Mouse (Mus musculus) embryonic stem cell, embryonic (primary cell): ENCODE measurements around the gene Tcte1.

Experiments
- CTCF ChIA-PET, 4 experiments: fragments of 300-600 bp in 2 of 4; fragments of 350-600 bp in 2 of 4; sonication (Branson Sonifier 250); formaldehyde crosslinking; loops; one replicate each; lab custom pipeline; 2022; ENCODE audit warnings: inconsistent platforms in 2 of 4; lab: Charles Lee
- POLR2A ChIA-PET, 4 experiments: fragments of 300-600 bp in 2 of 4; fragments of 350-600 bp in 2 of 4; sonication (Branson Sonifier 250); formaldehyde crosslinking; loops; one replicate each; lab custom pipeline; 2022; ENCODE audit warnings: antibody characterized with exemption in 4 of 4, inconsistent platforms in 1 of 4; lab: Charles Lee

The Tcte1 gene

DNA sequence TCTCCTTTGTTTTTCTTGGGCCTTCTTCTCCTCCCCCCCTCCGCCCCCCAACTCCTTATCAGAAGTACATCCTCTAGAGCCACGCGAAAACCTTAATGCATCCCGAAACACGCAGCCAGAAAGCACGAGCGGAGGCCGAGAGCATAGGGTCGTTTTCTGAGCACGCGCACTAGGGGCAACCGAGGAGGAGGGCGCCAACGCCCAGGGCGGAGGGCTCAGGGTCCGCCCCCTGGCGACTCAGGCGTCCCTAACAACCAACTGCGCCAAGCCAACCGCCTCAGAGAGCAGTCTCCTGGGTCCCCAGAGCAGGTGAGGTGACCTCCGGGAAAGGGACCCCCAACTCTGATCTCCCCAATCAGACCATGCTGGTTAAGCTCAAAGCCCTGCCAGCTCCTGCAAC is at the start of gene Tcte1:
TSS of gene Tcte1 (plus strand) at position 172 of the 400 bp plus-strand sequence.
- ChIA-PET POLR2A (interaction anchor here (0.8 to 10.6 kb wide), 30 partner anchors 9 to 129 kb away, joined by 3 to 91 read pairs (median 4); partner anchors contain the start of genes Aars2 (in 3 of the 4), Cdc5l (in 1 of the 4), Hsp90ab1 (in 1 of the 4) and Nfkbie (in 1 of the 4)), CTCF (interaction anchor here (0.5 to 3.4 kb wide), 14 partner anchors 9 to 140 kb away, joined by 3 to 13 read pairs (median 4); partner anchors contain the start of genes Aars2 (in 3 of the 4) and Nfkbie (in 1 of the 4))

DNA sequence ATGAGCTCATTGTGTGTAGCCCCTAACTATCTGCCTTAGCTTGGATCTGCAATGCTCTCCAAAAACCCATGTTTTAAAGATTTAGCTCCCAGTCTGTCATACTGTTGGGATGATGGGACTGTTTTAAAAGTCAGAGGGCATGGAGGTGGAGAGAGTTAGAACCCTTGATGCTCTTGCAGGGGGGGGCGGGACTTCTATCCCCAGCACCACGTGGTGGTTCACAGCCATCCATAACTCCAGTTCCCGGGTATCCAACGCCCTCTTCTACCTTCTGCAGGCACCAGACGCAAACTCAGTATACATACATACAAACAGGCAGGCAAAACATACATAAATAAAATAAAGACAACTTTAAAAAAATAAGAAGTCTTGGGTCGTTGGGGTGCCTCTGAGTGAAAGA is 49.6 kb upstream of the Tcte1 start:
- CTCF ChIA-PET, result interaction anchor here (0.6 to 4.8 kb wide), 13 partner anchors 11 to 190 kb away, joined by 3 to 24 read pairs (median 5); partner anchors contain the start of gene Aars2 (in 1 of the 4)
- POLR2A ChIA-PET, result interaction anchor here in 3 of 4 experiments (0.6 to 13.8 kb wide), 23 partner anchors 10 to 222 kb away, joined by 3 to 195 read pairs (median 6); partner anchors contain the start of genes Cdc5l (in 3 of the 3), Hsp90ab1 (in 3 of the 3), Aars2 (in 2 of the 3) and Slc35b2 (in 1 of the 3)

DNA sequence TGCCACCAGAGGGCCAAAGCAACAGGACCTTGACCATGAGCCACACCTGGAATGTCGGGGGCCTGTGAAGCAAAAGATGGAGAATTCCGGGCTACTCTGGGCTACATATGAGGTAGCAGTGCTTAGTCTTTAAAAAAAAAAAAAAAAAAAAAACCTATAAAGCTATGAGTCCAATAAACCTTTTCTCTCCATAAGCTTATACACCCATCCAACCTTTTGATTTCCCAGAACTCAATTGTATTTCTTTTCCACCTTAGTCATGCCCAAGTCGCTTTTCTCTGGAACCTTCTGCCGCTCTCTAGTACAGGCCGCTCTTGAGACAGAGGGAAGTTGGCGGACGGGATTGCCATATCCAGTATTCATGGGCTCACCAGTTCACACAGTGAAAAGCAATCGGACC is 49.1 kb upstream of the Tcte1 start:
- ChIA-PET CTCF (interaction anchor here (0.6 to 4.8 kb wide), 16 partner anchors 11 to 265 kb away, joined by 3 to 29 read pairs (median 6); partner anchors contain the start of genes Aars2 (in 1 of the 4), Cdc5l (in 1 of the 4) and Tmem151b (in 1 of the 4)), POLR2A (interaction anchor here (0.6 to 13.8 kb wide), 36 partner anchors 12 to 156 kb away, joined by 3 to 195 read pairs (median 6); partner anchors contain the start of genes Aars2 (in 3 of the 4), Cdc5l (in 3 of the 4), Hsp90ab1 (in 3 of the 4) and Tmem151b (in 2 of the 4))

DNA sequence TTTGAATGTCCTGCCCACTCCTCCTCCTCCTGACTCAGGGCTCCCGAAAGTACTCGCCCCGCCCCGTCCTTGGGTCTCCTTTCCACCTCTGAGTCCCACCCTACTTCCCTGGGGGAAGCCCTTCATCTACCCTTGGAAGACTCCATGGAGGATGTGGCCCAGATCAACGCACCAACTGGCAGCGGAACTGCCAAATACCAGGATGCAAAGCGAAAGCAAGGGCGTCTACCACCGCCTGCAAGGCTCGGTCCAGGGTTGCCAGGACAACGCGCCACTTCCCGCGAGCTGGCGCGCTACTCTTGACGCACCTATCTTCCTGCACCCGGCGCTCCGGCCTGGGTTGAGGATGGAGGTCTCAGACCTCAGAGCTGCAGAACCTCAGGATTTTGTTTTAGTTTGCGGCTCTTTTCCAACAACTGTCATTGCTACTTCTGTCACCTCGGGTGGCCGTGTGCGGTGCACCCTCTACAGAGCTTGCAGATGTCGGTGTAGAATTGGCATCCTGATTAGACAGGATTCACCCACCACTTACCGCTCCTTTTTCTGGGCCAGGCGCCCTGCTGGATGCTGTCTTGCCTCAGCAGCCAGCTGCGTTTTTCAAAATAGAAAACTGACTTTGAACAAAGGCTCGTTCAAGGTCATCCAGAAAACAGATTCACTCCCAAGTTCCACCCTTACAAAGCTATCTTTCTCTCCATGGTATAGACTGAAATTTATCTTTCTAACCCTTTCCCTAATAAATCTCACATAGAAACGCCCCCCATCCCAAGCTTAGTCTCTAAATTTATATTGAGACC is 48.4 kb upstream of the Tcte1 start, which contains the start of gene Spats1:
TSS of gene Spats1 (minus strand) at position 747 of the 797 bp plus-strand sequence.
- CTCF ChIA-PET, result interaction anchor here (0.6 to 4.8 kb wide), 25 partner anchors 10 to 266 kb away, joined by 3 to 29 read pairs (median 4); partner anchors contain the start of genes Slc35b2 (in 2 of the 4), Aars2 (in 1 of the 4), Cdc5l (in 1 of the 4) and Tmem151b (in 1 of the 4)
- POLR2A ChIA-PET, result interaction anchor here (0.6 to 13.8 kb wide), 46 partner anchors 11 to 155 kb away, joined by 3 to 195 read pairs (median 5); partner anchors contain the start of genes Aars2 (in 4 of the 4), Cdc5l (in 3 of the 4), Hsp90ab1 (in 3 of the 4) and Tmem151b (in 2 of the 4)

DNA sequence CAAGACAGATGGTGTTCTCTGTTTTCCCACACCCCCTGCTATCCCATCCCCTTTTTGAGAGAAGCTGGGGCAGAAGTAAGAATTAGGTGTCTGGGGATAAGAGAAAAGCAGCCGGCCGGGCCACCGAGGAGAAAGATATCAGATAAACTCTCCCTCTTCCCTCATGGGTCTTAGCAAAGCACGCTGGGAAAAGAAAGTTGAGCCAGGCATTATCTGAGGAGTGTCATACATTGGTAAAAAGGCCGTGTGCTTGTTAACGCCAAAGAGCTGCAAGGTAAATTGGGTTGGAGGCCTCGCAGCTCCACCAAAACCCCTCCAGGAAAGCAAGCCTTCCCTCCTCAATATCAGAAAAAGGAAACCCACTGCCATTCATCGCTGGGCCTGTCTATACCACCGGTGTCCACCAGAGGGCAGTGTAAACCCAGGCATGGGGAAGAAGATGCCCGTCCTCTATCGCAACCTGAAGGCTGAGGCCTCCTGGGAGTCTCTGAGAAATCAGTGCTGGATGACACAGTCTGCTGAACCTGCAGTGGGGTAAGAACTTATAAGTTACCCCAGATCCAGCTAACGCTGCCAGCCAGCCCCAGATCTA is 44.9 kb upstream of the Tcte1 start:
- CTCF ChIA-PET, result interaction anchor here (0.6 to 4.8 kb wide), 42 partner anchors 11 to 263 kb away, joined by 3 to 29 read pairs (median 5); partner anchors contain the start of genes Nfkbie (in 3 of the 4), Aars2 (in 2 of the 4), Tmem151b (in 2 of the 4) and Slc35b2 (in 1 of the 4)

DNA sequence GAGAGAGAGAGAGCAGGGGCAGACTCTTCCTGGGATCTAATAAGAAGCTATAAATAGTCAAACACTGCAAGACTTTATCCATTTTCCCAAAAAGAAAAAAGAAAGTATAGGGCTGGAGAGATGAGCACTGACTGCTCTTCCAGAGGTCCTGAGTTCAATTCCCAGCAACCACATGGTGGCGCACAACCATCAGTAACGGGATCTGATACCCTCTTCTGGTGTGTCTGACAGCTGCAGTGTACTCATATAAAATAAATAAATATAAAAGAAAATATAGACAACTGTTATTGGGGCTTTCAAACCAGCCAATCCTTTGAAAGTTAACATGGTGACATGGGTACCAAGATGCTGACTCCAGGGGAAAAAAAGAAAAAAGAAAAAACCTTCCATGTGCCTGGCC is 42.8 kb upstream of the Tcte1 start:
- CTCF ChIA-PET, result interaction anchor here in 3 of 4 experiments (0.5 to 4.3 kb wide), 14 partner anchors 9 to 292 kb away, joined by 3 to 21 read pairs (median 4); partner anchors contain the start of gene Aars2 (in 1 of the 3)

More for the DNA sequence above, 44.9 kb upstream of the Tcte1 start:
- POLR2A ChIA-PET, result interaction anchor here in 3 of 4 experiments (0.6 to 13.8 kb wide), 29 partner anchors 9 to 178 kb away, joined by 3 to 195 read pairs (median 4); partner anchors contain the start of genes Aars2 (in 3 of the 3), Hsp90ab1 (in 2 of the 3), Nfkbie (in 2 of the 3) and Slc35b2 (in 1 of the 3)

DNA sequence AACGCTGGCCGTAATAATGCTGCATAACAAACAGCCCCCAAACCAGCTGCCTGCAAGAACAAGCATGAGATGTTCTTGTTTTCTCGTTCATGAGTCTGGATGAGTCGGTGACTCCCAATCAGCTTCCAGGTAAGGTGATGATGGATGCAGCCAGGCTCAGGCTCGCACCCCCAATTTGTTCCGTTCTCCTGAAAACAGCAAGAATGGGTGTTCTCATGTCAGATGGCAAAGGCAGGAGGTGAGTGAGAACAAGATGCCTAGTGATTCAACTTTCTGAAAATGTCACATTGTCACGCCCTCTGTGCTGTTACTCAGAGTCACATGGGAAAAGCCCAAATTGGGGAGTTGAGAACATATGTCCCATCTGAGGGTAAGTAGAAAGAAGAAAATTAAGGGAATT is 37.7 kb upstream of the Tcte1 start:
- CTCF ChIA-PET, result interaction anchor here in 1 of 4 experiments (0.7 kb wide), 1 partner anchor 12 kb away, joined by 3 read pairs; no protein-coding TSS in a partner anchor
- POLR2A ChIA-PET, result no interaction called here

More for the DNA sequence above, 42.8 kb upstream of the Tcte1 start:
- POLR2A ChIA-PET, result interaction anchor here in 2 of 4 experiments (0.7 to 13.8 kb wide), 6 partner anchors 26 to 89 kb away, joined by 3 to 195 read pairs (median 6); partner anchors contain the start of genes Aars2 (in 1 of the 2), Cdc5l (in 1 of the 2), Hsp90ab1 (in 1 of the 2) and Slc35b2 (in 1 of the 2)

DNA sequence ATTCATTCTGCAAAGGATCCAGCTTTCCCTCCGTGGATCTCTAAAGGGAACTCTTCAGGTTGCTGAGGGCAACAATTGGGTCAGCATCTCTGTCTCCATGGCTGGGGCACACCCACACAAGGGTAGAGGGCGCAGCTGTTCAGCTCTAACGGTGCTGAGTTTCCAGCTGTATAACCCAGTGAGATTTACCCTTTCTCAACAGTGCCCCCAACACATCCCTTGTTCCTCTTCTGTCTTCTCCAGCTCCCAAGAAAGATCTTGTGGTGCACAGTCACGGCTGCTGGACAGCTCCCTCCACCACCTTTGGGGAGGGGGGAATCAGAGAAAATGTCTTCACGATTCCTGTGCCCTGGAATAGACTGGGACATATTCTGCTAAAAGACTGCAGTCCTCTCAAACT is 36.0 kb upstream of the Tcte1 start:
- POLR2A ChIA-PET, result interaction anchor here in 3 of 4 experiments (0.6 to 1.9 kb wide), 17 partner anchors 8 to 782 kb away, joined by 3 to 8 read pairs (median 4); partner anchors contain the start of genes Aars2 (in 2 of the 3), Hsp90ab1 (in 1 of the 3), Spats1 (in 1 of the 3) and Tmem151b (in 1 of the 3)
- CTCF ChIA-PET, result interaction anchor here (0.5 to 1.3 kb wide), 11 partner anchors 11 to 243 kb away, joined by 3 to 9 read pairs (median 3); partner anchors contain the start of gene Aars2 (in 2 of the 4)

DNA sequence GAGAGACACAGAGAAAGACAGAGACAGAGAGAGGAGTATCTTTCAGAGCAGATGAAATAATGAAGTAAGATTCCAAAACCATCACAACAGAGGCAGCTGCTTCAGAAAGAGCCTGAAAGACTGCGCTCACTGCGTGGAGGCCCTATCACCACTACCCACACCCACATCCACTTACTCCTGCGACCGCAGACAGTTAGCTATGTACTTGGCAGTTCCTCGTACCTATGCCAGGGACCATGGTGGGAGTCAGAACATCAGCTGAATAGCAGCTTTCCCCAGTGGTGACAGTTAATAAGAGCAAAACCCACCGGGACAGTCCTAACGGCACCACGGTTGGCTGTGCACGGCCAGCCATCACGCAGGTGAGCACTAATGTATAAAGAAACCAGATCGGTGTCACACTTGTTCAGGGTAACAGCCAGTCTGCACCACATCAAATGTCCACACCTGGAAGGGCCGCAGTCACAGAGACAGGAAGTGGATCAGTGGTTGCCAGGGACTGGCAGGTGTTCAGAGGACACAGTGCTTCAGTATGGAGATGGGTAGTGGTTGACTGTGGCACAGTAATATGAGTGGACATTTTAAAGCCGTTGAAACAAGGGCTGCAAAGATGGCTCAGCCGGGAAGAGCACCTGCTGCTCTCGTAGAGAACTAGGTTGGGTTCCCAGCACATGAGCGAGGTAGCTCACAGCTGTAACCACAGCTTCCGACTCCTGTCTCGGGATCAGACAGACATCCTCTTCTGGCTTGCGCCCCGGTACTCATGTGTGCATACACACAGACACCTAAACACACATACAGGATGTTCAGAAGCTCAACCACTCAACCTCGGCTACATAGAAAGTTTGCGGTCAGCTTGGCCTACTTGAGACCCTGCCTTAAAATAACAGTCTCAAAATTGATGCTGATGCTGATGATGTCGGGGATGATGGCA is 34.6 kb upstream of the Tcte1 start:
- CTCF ChIA-PET, result interaction anchor here (0.5 to 2.6 kb wide), 9 partner anchors 8 to 154 kb away, joined by 3 to 7 read pairs (median 4); no protein-coding TSS in a partner anchor
- POLR2A ChIA-PET, result interaction anchor here (0.5 to 1.9 kb wide), 16 partner anchors 9 to 780 kb away, joined by 3 to 6 read pairs (median 3); partner anchors contain the start of genes Aars2 (in 1 of the 4), Hsp90ab1 (in 1 of the 4), Slc35b2 (in 1 of the 4) and Tmem151b (in 1 of the 4)

DNA sequence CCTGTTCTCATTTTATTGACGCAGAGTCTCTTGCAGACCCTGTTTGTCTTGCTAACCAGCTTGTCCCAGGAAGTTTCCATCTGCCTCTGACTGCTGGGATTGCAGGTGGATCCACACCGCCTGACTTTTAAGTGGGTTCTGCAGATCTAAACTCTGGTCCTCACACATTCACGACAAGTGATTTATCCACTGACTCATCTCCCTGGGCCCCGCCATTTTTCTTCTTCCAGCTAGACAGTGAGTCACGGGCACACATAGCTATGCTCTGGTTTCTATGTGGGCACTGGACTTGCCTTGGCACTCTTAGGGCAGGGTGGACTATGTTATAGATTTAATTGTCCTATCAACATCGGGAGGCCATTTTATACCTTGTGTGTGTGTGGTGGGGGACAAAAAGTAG is 33.5 kb upstream of the Tcte1 start:
- POLR2A ChIA-PET, result interaction anchor here in 3 of 4 experiments (0.5 to 8.4 kb wide), 11 partner anchors 9 to 1244 kb away, joined by 3 to 62 read pairs (median 4); partner anchors contain the start of genes Aars2 (in 1 of the 3) and Hsp90ab1 (in 1 of the 3)
- CTCF ChIA-PET, result interaction anchor here in 2 of 4 experiments (0.6 to 2.6 kb wide), 6 partner anchors 9 to 53 kb away, joined by 3 to 7 read pairs (median 4); no protein-coding TSS in a partner anchor

DNA sequence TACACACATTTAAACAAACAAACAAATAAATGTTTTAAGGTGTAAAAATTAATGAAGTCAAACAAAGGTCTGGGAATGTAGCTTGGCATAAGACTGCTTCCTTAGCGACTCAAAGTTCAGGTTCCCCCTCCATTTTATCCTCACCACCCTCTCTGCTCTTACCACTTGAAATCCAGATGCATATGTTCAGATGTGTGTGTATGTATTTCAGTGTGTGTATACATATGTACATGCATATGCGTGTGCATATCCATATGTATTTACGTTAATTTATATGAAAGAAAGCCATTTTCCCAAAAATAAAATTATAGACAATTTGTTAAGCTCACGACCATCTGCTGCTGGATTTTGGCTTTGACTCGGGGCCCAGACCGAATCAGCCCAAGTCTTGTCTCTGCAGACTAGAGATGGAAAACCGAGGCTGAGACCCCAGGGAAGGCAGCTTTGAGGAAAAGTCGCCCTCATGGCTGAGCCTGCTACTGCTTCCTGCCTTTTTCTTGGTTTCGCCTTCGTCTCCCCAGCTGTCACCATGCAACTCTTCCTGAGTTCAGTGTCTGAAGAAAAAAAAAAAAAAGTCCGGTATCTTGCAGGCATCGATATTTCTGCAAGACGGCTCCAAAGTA is 32.6 kb upstream of the Tcte1 start:
- ChIA-PET POLR2A (interaction anchor here in 2 of 4 experiments (0.7 to 8.4 kb wide), 4 partner anchors 13 to 24 kb away, joined by 3 to 62 read pairs (median 5); partner anchors contain the start of gene Aars2 (in 1 of the 2)), CTCF (interaction anchor here in 2 of 4 experiments (0.6 to 2.6 kb wide), 4 partner anchors 11 to 16 kb away, joined by 3 to 7 read pairs (median 4); partner anchors contain the start of gene Aars2 (in 1 of the 2))

DNA sequence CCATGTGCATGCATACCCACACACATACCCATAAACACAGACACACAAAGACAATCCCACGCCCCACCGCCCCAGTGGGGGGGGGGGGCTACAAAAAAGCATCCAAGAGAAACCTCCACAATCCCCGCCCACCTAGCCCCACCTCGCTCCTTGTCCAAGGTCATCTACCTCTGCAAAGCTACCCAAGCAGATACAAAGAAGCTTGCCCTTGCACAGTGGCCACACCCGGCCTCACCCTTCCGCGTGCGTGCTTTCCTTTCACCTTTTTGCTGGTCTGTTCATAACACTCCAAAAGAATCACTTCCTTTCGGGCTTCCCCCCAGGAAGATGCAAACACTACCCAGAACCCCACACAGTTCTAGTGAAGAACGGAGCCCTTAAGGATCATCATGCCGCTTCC is 27.8 kb upstream of the Tcte1 start:
- ChIA-PET CTCF (interaction anchor here (0.5 to 5.7 kb wide), 39 partner anchors 11 to 538 kb away, joined by 3 to 43 read pairs (median 5); partner anchors contain the start of genes Aars2 (in 3 of the 4), Tmem151b (in 2 of the 4) and Spats1 (in 1 of the 4)), POLR2A (interaction anchor here (0.5 to 8.4 kb wide), 59 partner anchors 8 to 1644 kb away, joined by 3 to 62 read pairs (median 4); partner anchors contain the start of genes Aars2 (in 4 of the 4), Hsp90ab1 (in 3 of the 4), Spats1 (in 3 of the 4) and Nfkbie (in 2 of the 4))

DNA sequence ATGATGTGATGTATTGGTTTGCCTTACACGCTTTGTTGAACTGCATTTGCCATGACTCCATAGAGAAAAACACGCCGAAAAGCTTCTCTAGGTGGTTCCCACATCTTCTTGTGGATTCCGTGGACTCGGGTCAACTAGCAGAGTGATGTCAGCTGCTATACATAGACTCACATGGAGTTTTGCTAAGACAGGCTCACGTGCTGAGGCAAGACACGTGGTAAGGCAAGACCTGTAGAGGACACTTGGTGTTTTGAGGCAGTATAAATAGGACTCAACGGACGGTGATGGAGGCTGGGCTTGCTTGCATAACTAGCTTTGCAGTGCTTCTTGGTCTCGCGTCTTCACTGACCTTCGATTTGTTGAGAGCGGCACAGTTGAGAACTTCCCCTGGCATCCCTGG is 24.8 kb upstream of the Tcte1 start:
- ChIA-PET CTCF (interaction anchor here in 1 of 4 experiments (1.5 kb wide), 1 partner anchor 19 kb away, joined by 6 read pairs; no protein-coding TSS in a partner anchor), POLR2A (interaction anchor here in 2 of 4 experiments (0.8 to 4.8 kb wide), 8 partner anchors 9 to 144 kb away, joined by 3 to 30 read pairs (median 4); partner anchors contain the start of genes Aars2 (in 1 of the 2) and Spats1 (in 1 of the 2))

DNA sequence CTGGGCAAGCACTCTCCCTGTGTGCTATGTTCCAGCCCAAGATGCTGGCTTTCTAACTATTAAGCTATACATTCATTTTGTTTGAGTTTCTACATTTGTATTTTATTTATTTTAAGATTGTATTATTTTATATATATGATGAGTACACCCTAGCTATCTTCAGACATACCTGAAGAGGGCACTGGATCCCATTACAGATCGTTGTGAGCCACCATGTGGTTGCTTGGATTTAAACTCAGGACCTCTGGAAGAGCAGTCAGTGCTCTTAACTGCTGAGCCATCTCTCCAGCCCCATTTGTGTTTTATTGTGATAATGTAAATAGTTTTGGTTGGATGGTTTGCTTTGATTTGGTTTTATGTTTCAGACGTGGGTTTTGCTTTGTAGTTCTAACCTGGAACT is 23.7 kb upstream of the Tcte1 start:
- POLR2A ChIA-PET, result interaction anchor here in 2 of 4 experiments (0.7 to 4.8 kb wide), 9 partner anchors 8 to 44 kb away, joined by 3 to 30 read pairs (median 4); partner anchors contain the start of genes Aars2 (in 1 of the 2) and Spats1 (in 1 of the 2)
- CTCF ChIA-PET, result interaction anchor here in 3 of 4 experiments (0.7 to 1.5 kb wide), 6 partner anchors 8 to 46 kb away, joined by 3 to 6 read pairs (median 4); no protein-coding TSS in a partner anchor
